Mouse (Mus musculus) forebrain, embryonic 15.5 days (tissue): ENCODE measurements around the gene C8a. TPM values are rescaled to one million over a fixed set of nuclear protein-coding genes. Genes with fewer than 3 reads are reported as not detected.

Experiments used
- ATAC-seq: fragments of 200-750 bp; cut with Nextera tagmentation; replicated peaks from 2 replicates; pipeline ENCODE4 v1.8.0; 2017; ENCODE audit warnings: mild to moderate bottlenecking, moderate TSS enrichment, moderate library complexity
- H3K27ac ChIP-seq: fragments of 300-500 bp; sonication (generic); replicated peaks from 2 replicates; pipeline ENCODE4 v1.5.1; 2015; ENCODE audit warnings: mild to moderate bottlenecking, inconsistent platforms
- H3K27me3 ChIP-seq: fragments of 300-500 bp; sonication (generic); 2 replicates; pipeline ENCODE4 v1.6.1; 2015; ENCODE audit warnings: inconsistent platforms
- H3K36me3 ChIP-seq: fragments of 300-500 bp; sonication (generic); 2 replicates; pipeline ENCODE4 v1.6.1; 2015; ENCODE audit warnings: mild to moderate bottlenecking, inconsistent platforms
- H3K4me1 ChIP-seq: fragments of 300-500 bp; sonication (generic); 2 replicates; pipeline ENCODE4 v1.6.1; 2015; ENCODE audit warnings: inconsistent platforms
- H3K4me2 ChIP-seq: fragments of 300-500 bp; sonication (generic); replicated peaks from 2 replicates; pipeline ENCODE4 v1.6.1; 2015; ENCODE audit warnings: mild to moderate bottlenecking, inconsistent platforms
- H3K4me3 ChIP-seq: fragments of 300-500 bp; sonication (generic); 2 replicates; pipeline ENCODE4 v1.5.1; 2015; ENCODE audit warnings: mild to moderate bottlenecking, inconsistent platforms
- H3K9ac ChIP-seq: fragments of 300-500 bp; sonication (generic); replicated peaks from 2 replicates; pipeline ENCODE4 v1.6.1; 2015; ENCODE audit warnings: mild to moderate bottlenecking, inconsistent platforms
- H3K9me3 ChIP-seq: fragments of 300-500 bp; sonication (generic); 2 replicates; pipeline ENCODE4 v1.6.1; 2016; ENCODE audit warnings: inconsistent platforms
- WGBS: fragments of 180-500 bp; shearing (Covaris S2); methylation state at CpG from one replicate; pipeline ENCODE4 v1.1.7; 2015; ENCODE audit warnings: mixed read lengths; 5-methylcytosine and 5-hydroxymethylcytosine counted together
- polyA plus RNA-seq: library from polyadenylated mRNA; unstranded; fragments of >200 nt; fragmentation: Nextera tagmentation; extraction: Ambion mirVana; gene quantifications from 2 replicates; pipeline ENCODE4 v1.2.1, GENCODE M21; 2015

C8a gene
- polyA plus RNA-seq: not detected in 2 replicates

DNA sequence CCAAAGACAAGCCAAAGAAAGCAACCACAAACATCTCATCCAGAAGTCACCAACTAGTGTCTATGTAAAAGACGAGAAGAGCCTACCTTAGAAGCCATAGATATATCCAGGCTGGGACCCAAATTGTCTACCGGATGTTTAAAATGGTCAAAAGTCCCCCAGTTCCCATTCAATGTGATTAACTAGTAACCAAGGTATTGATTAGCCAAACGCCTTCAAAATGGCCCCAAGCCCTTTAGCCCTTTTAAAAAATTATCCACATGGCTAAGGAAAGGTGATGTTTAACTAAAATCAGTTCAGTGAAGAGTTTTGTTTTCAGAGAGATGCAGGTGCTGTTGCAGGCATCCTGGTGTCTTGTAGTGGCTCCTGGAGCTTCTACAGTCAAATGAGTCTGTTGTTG is at the start of gene C8a:
C8a (minus strand) TSS at position 76 of the 400 bp plus-strand sequence.
- H3K9me3 ChIP-seq: no peaks in the 10 kb centered on the region
- no peaks in the 10 kb centered on the region for H3K36me3 ChIP-seq
- H3K27me3 ChIP-seq: no peaks in the 10 kb centered on the region
- H3K4me3 ChIP-seq: no peak within 1 kb of the TSS
- H3K27ac ChIP-seq: no peak within 1 kb of the TSS
- no peak within 1 kb of the TSS for H3K4me2 ChIP-seq
- no peak within 1 kb of the TSS for H3K9ac ChIP-seq
- WGBS: 91% methylated on average over 3 of the region's 3 CpGs
- peaks cover 2% of the 10 kb centered on the region; the same call in 1 of the 2 replicates for H3K4me1 ChIP-seq
- ATAC-seq: no peak

GRCm38 (mm10) chr4:104925383-104925782 is 49.2 kb upstream of the C8a start:
- no peak for ATAC-seq
- WGBS: 88% methylated on average over 5 of the region's 5 CpGs
- no peak overlapping the region for H3K4me3 ChIP-seq
- H3K27ac ChIP-seq: no peak overlapping the region
- no peaks in the 10 kb centered on the region for H3K27me3 ChIP-seq
- no peaks in the 10 kb centered on the region for H3K36me3 ChIP-seq
- H3K4me1 ChIP-seq: no peaks in the 10 kb centered on the region
- no peak overlapping the region for H3K4me2 ChIP-seq
- H3K9ac ChIP-seq: no peak overlapping the region
- no peaks in the 10 kb centered on the region for H3K9me3 ChIP-seq

DNA sequence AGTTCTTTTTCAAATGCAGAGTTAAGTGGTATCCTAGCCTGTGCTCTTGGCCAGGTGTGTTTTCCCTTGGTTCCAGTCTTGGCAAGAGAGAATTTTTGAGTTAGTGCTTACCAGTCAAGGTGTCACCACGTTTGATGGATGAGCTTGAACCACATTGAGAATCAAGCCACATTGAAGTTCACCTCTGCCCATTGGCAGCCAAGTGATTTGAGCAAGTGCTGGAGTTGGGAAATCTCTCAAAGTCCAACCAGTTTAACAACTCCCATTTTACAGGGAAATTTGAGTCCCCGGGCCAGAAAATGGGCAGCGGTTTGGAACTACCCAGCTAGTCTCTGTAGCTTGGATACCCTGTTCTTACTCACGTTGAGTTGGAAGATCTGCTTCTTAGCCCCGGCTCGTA is 41.8 kb upstream of the C8a start:
- no peak overlapping the region for H3K4me2 ChIP-seq
- H3K36me3 ChIP-seq: no peaks in the 10 kb centered on the region
- H3K27ac ChIP-seq: no peak overlapping the region
- WGBS: 88% methylated on average over 6 of the region's 6 CpGs
- H3K4me1 ChIP-seq: 0 out of 2 replicates have a peak, but pooled peaks cover 4% of the 10 kb centered on the region
- H3K9ac ChIP-seq: no peak overlapping the region
- H3K9me3 ChIP-seq: no peaks in the 10 kb centered on the region
- H3K4me3 ChIP-seq: no peak overlapping the region
- no peaks in the 10 kb centered on the region for H3K27me3 ChIP-seq
- ATAC-seq: no peak

DNA sequence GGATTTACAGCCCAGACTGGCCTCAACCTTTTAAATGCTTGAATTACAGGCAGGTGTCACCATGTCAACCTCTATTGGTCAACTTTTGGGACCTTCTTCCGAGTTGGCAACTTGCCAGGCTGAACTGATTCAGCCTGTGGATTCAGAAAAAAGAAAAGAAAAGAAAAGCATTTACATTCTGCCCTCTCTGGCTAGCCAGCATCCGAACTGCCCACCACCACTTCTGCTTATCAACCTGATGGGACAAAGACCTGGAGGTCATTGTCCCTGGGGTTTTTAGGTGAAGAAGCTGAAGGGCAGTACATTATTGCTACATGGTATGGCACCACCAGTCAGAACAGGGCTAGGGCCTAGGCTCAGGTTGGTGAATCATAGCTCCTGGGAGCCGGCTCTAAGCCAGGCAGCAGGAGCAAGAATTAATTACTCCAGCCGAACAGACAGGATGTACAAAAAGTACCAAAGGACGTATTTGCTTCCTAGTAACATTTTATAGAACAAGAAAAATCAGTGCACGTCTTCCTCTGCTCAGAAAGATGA is 38.6 kb upstream of the C8a start:
- H3K4me2 ChIP-seq: no peak overlapping the region
- no peak overlapping the region for H3K27ac ChIP-seq
- no peak overlapping the region for H3K4me3 ChIP-seq
- no peak for ATAC-seq
- 67% methylated on average over 6 of the region's 6 CpGs for WGBS
- no peaks in the 10 kb centered on the region for H3K9me3 ChIP-seq
- H3K36me3 ChIP-seq: no peaks in the 10 kb centered on the region
- 0 out of 2 replicates have a peak, but pooled peaks cover 4% of the 10 kb centered on the region for H3K4me1 ChIP-seq
- no peak overlapping the region for H3K9ac ChIP-seq
- H3K27me3 ChIP-seq: no peaks in the 10 kb centered on the region

GRCm38 (mm10) chr4:104913291-104914129 is 37.3 kb upstream of the C8a start, which contains the start of gene Fyb2:
TSS of gene Fyb2 (plus strand) at chr4:104913456.
- no peak for ATAC-seq
- peak within 1 kb of the TSS; percentile 6; the same call in 1 of the 2 replicates for H3K4me3 ChIP-seq
- whole genome bisulfite sequencing: 19% methylated on average over 23 of the region's 23 CpGs

DNA sequence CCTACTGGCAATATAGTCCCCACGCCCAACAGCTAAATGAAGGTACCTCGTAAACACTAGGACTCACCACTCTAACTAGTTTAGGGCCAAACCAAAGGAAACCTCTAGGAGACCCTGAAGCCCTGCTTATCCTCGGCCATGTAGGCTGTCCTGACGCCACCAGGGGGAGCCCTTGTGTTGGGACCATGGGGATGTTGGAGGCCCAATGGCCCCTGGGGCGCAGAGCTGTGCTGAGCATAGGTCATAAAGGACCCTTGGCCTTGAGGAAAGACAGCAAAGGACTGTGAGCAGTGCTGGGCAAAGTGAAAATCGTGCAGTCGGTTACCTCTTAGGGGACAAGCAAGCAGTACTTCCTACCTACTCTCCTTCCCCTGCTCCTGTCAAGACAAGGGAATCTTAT is 35.5 kb upstream of the C8a start:
- no peak overlapping the region for H3K27ac ChIP-seq
- no peaks in the 10 kb centered on the region for H3K36me3 ChIP-seq
- H3K4me1 ChIP-seq: 0 out of 2 replicates have a peak, but pooled peaks cover 4% of the 10 kb centered on the region
- no peaks in the 10 kb centered on the region for H3K9me3 ChIP-seq
- no peaks in the 10 kb centered on the region for H3K27me3 ChIP-seq
- WGBS: 36% methylated on average over 7 of the region's 7 CpGs
- no peak overlapping the region for H3K4me3 ChIP-seq
- no peak for ATAC-seq
- no peak overlapping the region for H3K4me2 ChIP-seq
- H3K9ac ChIP-seq: no peak overlapping the region

More at GRCm38 (mm10) chr4:104913291-104914129, 37.3 kb upstream of the C8a start, which contains the start of gene Fyb2:
- Histone ChIP-seq H3K4me1 (0 out of 2 replicates have a peak, but pooled peaks cover 4% of the 10 kb centered on the region), H3K36me3 (no peaks in the 10 kb centered on the region), H3K27me3 (no peaks in the 10 kb centered on the region), H3K9ac (no peak within 1 kb of the TSS), H3K27ac (no peak within 1 kb of the TSS), H3K9me3 (no peaks in the 10 kb centered on the region), H3K4me2 (peak within 1 kb of the TSS; percentile 26)

- WGBS: 90% methylated on average over 6 of the region's 6 CpGs
These were observed 28.9 kb upstream of the C8a start for GRCm38 (mm10) chr4:104905049-104905448.

GRCm38 (mm10) chr4:104902836-104903235 is 26.6 kb upstream of the C8a start:
- no peak overlapping the region for H3K9ac ChIP-seq
- WGBS: 71% methylated on average over 2 of the region's 2 CpGs
- no peak overlapping the region for H3K27ac ChIP-seq
- H3K9me3 ChIP-seq: no peaks in the 10 kb centered on the region
- no peak for ATAC-seq
- H3K36me3 ChIP-seq: no peaks in the 10 kb centered on the region
- H3K4me3 ChIP-seq: no peak overlapping the region
- H3K4me2 ChIP-seq: no peak overlapping the region
- H3K4me1 ChIP-seq: no peaks in the 10 kb centered on the region
- H3K27me3 ChIP-seq: no peaks in the 10 kb centered on the region

More at GRCm38 (mm10) chr4:104905049-104905448, 28.9 kb upstream of the C8a start:
- H3K27ac ChIP-seq: no peak overlapping the region
- H3K4me2 ChIP-seq: no peak overlapping the region
- H3K9ac ChIP-seq: no peak overlapping the region
- H3K4me3 ChIP-seq: no peak overlapping the region
- H3K36me3 ChIP-seq: no peaks in the 10 kb centered on the region
- H3K9me3 ChIP-seq: no peaks in the 10 kb centered on the region
- H3K27me3 ChIP-seq: no peaks in the 10 kb centered on the region
- ATAC-seq: no peak
- H3K4me1 ChIP-seq: no peaks in the 10 kb centered on the region

- Histone ChIP-seq H3K27me3 (no peaks in the 10 kb centered on the region), H3K27ac (no peak overlapping the region), H3K36me3 (no peaks in the 10 kb centered on the region), H3K9me3 (no peaks in the 10 kb centered on the region), H3K9ac (no peak overlapping the region), H3K4me1 (peaks cover 14% of the 10 kb centered on the region), H3K4me3 (no peak overlapping the region), H3K4me2 (no peak overlapping the region)
- peak; percentile 57; the same call in 1 of the 2 replicates for ATAC-seq
- WGBS: 59% methylated on average over 13 of the region's 13 CpGs
These were observed 18.0 kb upstream of the C8a start for GRCm38 (mm10) chr4:104894004-104894734.

DNA sequence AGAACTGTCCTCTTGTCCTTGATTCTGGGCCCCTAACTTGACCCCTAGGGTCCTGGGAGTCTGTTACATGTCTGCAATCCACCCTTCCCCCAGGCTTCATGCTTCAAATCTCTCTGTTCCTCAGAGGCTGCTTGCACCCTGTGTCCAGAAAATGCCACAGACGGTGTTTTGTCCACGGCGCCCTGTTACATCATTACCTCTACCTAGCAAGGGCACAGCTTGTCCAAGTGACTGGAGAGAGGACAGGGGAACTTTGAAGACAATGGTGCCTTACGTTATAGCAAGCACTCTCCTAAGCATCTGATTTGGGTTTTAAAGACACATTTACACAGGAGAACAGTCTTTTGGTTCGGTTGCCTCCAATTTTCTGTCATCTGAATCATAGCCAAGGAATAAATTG is 17.4 kb upstream of the C8a start:
- Histone ChIP-seq H3K4me3 (no peak overlapping the region), H3K27me3 (no peaks in the 10 kb centered on the region), H3K27ac (peak overlapping the region; percentile 79), H3K4me2 (no peak overlapping the region), H3K36me3 (no peaks in the 10 kb centered on the region), H3K9me3 (no peaks in the 10 kb centered on the region), H3K9ac (no peak overlapping the region; the same call in 1 of the 2 replicates), H3K4me1 (peaks cover 17% of the 10 kb centered on the region)
- 0 out of 2 replicates have a peak, but pooled peaks have one; percentile 26 for ATAC-seq
- 65% methylated on average over 5 of the region's 5 CpGs for WGBS

GRCm38 (mm10) chr4:104891708-104892107 is 15.5 kb upstream of the C8a start:
- ATAC-seq: no peak
- WGBS: 91% methylated on average over 7 of the region's 7 CpGs
- Histone ChIP-seq H3K27ac (no peak overlapping the region), H3K27me3 (no peaks in the 10 kb centered on the region), H3K9me3 (no peaks in the 10 kb centered on the region), H3K4me3 (no peak overlapping the region), H3K9ac (no peak overlapping the region), H3K4me1 (peaks cover 17% of the 10 kb centered on the region), H3K36me3 (no peaks in the 10 kb centered on the region), H3K4me2 (no peak overlapping the region)
